Mouse (Mus musculus): ENCODE measurements around the gene Prune1. TPM values are rescaled to one million over a fixed set of nuclear protein-coding genes. Genes with fewer than 3 reads are reported as not detected.

Prune1 gene
- polyA plus RNA-seq, 1 experiment = 22.2 TPM

- TF ChIP-seq CTCF (IDR thresholded peaks at IDR 0.05; ENCODE audit: borderline replicate concordance, insufficient read depth, low read length) (no peak), POLR2A (IDR thresholded peaks at IDR 0.05; ENCODE audit: low read depth, low read length) (no peak)
- Histone ChIP-seq H3K4me3 (ENCODE audit: insufficient read depth, low read length) (no peak overlapping the region), H3K27ac (ENCODE audit: insufficient read depth, low read length) (0 out of 2 replicates have a peak overlapping the region, but pooled peaks have one; percentile 17), H3K4me1 (ENCODE audit: control insufficient read depth, insufficient read depth, low read length) (peaks cover 5% of the 10 kb centered on the region; the same call in 1 of the 2 replicates)
Measured at GRCm38 (mm10) chr3:95247660-95248336, 34.1 kb downstream of the Prune1 start.

- peaks cover 5% of the 10 kb centered on the region; the same call in 1 of the 2 replicates for H3K4me1 ChIP-seq (ENCODE audit: control insufficient read depth, insufficient read depth, low read length)
- H3K27ac ChIP-seq (ENCODE audit: insufficient read depth, low read length) = peak overlapping the region; percentile 84
- TF ChIP-seq POLR2A (IDR thresholded peaks at IDR 0.05; ENCODE audit: low read depth, low read length) (peak; percentile 23; the same call in 1 of the 2 replicates), CTCF (IDR thresholded peaks at IDR 0.05; ENCODE audit: borderline replicate concordance, insufficient read depth, low read length) (no peak)
- no peak overlapping the region for H3K4me3 ChIP-seq (ENCODE audit: insufficient read depth, low read length)
Measured at GRCm38 (mm10) chr3:95246465-95247231, 35.2 kb downstream of the Prune1 start.

GRCm38 (mm10) chr3:95243086-95243485 is 38.8 kb downstream of the Prune1 start:
- H3K4me3 ChIP-seq (ENCODE audit: insufficient read depth, low read length) = no peak overlapping the region
- H3K4me1 ChIP-seq (ENCODE audit: control insufficient read depth, insufficient read depth, low read length) = peaks cover 5% of the 10 kb centered on the region; the same call in 1 of the 2 replicates
- TF ChIP-seq POLR2A (IDR thresholded peaks at IDR 0.05; ENCODE audit: low read depth, low read length) = no peak
- no peak for TF ChIP-seq CTCF (IDR thresholded peaks at IDR 0.05; ENCODE audit: borderline replicate concordance, insufficient read depth, low read length)
- H3K27ac ChIP-seq (ENCODE audit: insufficient read depth, low read length) = no peak overlapping the region

GRCm38 (mm10) chr3:95241498-95241897 is 40.4 kb downstream of the Prune1 start, which contains the start of gene Gm128:
Gene Gm128, minus strand, starts transcription at chr3:95241598.
- Histone ChIP-seq H3K27ac (ENCODE audit: insufficient read depth, low read length) (no peak within 1 kb of the TSS), H3K4me1 (ENCODE audit: control insufficient read depth, insufficient read depth, low read length) (peaks cover 8% of the 10 kb centered on the region; the same call in 1 of the 2 replicates), H3K4me3 (ENCODE audit: insufficient read depth, low read length) (no peak within 1 kb of the TSS)
- TF ChIP-seq POLR2A (IDR thresholded peaks at IDR 0.05; ENCODE audit: low read depth, low read length) = no peak
- no peak for TF ChIP-seq CTCF (IDR thresholded peaks at IDR 0.05; ENCODE audit: borderline replicate concordance, insufficient read depth, low read length)

- H3K27ac ChIP-seq (ENCODE audit: insufficient read depth, low read length) = no peak overlapping the region
- H3K4me3 ChIP-seq (ENCODE audit: insufficient read depth, low read length) = no peak overlapping the region
- H3K4me1 ChIP-seq (ENCODE audit: control insufficient read depth, insufficient read depth, low read length) = 0 out of 2 replicates have a peak, but pooled peaks cover 7% of the 10 kb centered on the region
- TF ChIP-seq CTCF (IDR thresholded peaks at IDR 0.05; ENCODE audit: borderline replicate concordance, insufficient read depth, low read length) (no peak), POLR2A (IDR thresholded peaks at IDR 0.05; ENCODE audit: low read depth, low read length) (no peak)
Measured at GRCm38 (mm10) chr3:95240900-95241299, 41.0 kb downstream of the Prune1 start.

- no peak overlapping the region for H3K4me3 ChIP-seq (ENCODE audit: insufficient read depth, low read length)
- H3K27ac ChIP-seq (ENCODE audit: insufficient read depth, low read length) = no peak overlapping the region
- TF ChIP-seq POLR2A (IDR thresholded peaks at IDR 0.05; ENCODE audit: low read depth, low read length) (no peak), CTCF (IDR thresholded peaks at IDR 0.05; ENCODE audit: borderline replicate concordance, insufficient read depth, low read length) (no peak)
- H3K4me1 ChIP-seq (ENCODE audit: control insufficient read depth, insufficient read depth, low read length) = 0 out of 2 replicates have a peak, but pooled peaks cover 7% of the 10 kb centered on the region
Measured at GRCm38 (mm10) chr3:95239971-95240370, 41.9 kb downstream of the Prune1 start.

GRCm38 (mm10) chr3:95239022-95239421 is 42.9 kb downstream of the Prune1 start:
- no peak overlapping the region for H3K27ac ChIP-seq (ENCODE audit: insufficient read depth, low read length)
- H3K4me3 ChIP-seq (ENCODE audit: insufficient read depth, low read length) = no peak overlapping the region
- 0 out of 2 replicates have a peak, but pooled peaks cover 7% of the 10 kb centered on the region for H3K4me1 ChIP-seq (ENCODE audit: control insufficient read depth, insufficient read depth, low read length)
- TF ChIP-seq POLR2A (IDR thresholded peaks at IDR 0.05; ENCODE audit: low read depth, low read length) (no peak), CTCF (IDR thresholded peaks at IDR 0.05; ENCODE audit: borderline replicate concordance, insufficient read depth, low read length) (no peak)

- H3K4me3 ChIP-seq (ENCODE audit: insufficient read depth, low read length) = no peak overlapping the region
- peaks cover 7% of the 10 kb centered on the region; the same call in 1 of the 2 replicates for H3K4me1 ChIP-seq (ENCODE audit: control insufficient read depth, insufficient read depth, low read length)
- TF ChIP-seq POLR2A (IDR thresholded peaks at IDR 0.05; ENCODE audit: low read depth, low read length) (no peak), CTCF (IDR thresholded peaks at IDR 0.05; ENCODE audit: borderline replicate concordance, insufficient read depth, low read length) (no peak)
Measured at GRCm38 (mm10) chr3:95237541-95238099, 44.3 kb downstream of the Prune1 start.

GRCm38 (mm10) chr3:95235386-95236301 is 46.2 kb downstream of the Prune1 start:
- Histone ChIP-seq H3K4me1 (ENCODE audit: control insufficient read depth, insufficient read depth, low read length) (peaks cover 27% of the 10 kb centered on the region), H3K4me3 (ENCODE audit: insufficient read depth, low read length) (no peak overlapping the region), H3K27ac (ENCODE audit: insufficient read depth, low read length) (no peak overlapping the region)
- TF ChIP-seq CTCF (IDR thresholded peaks at IDR 0.05; ENCODE audit: borderline replicate concordance, insufficient read depth, low read length) (no peak), POLR2A (IDR thresholded peaks at IDR 0.05; ENCODE audit: low read depth, low read length) (no peak)

More at GRCm38 (mm10) chr3:95237541-95238099, 44.3 kb downstream of the Prune1 start:
- peak overlapping the region; percentile 43; the same call in 1 of the 2 replicates for H3K27ac ChIP-seq (ENCODE audit: insufficient read depth, low read length)
